Mouse (Mus musculus) hindbrain, embryonic 15.5 days (tissue): Measurements from ENCODE around the gene Ndufs1. TPM values are rescaled to one million over a fixed set of nuclear protein-coding genes. Genes with fewer than 3 reads are reported as not detected.
A peak's percentile ranks its signal among the peaks of the same experiment; 100 is the strongest.
"Not testable (repeated sequence)": the region's sequence is repeated elsewhere in the genome, so short reads cannot be mapped to it uniquely, and the experiment has no call there.

Experiments
- ATAC-seq: fragments of 200-750 bp; cut with Nextera tagmentation; 2 replicates; pipeline ENCODE4 v1.8.0; 2017; ENCODE audit warnings: low read depth, moderate number of reproducible peaks, moderate TSS enrichment; ENCODE audit not compliant: low FRiP score
- H3K27ac ChIP-seq: fragments of 300-500 bp; sonication (generic); replicated peaks from 2 replicates; pipeline ENCODE4 v1.5.1; 2015; ENCODE audit warnings: mild to moderate bottlenecking, inconsistent platforms
- H3K27me3 ChIP-seq: fragments of 300-500 bp; sonication (generic); 2 replicates; pipeline ENCODE4 v1.6.1; 2015; ENCODE audit warnings: control low read depth, inconsistent platforms
- H3K36me3 ChIP-seq: fragments of 300-500 bp; sonication (generic); 2 replicates; pipeline ENCODE4 v1.6.1; 2015; ENCODE audit warnings: control low read depth, inconsistent platforms
- H3K4me1 ChIP-seq: fragments of 300-500 bp; sonication (generic); replicated peaks from 2 replicates; pipeline ENCODE4 v1.6.1; 2015; ENCODE audit warnings: control low read depth, inconsistent platforms
- H3K4me2 ChIP-seq: fragments of 300-500 bp; sonication (generic); 2 replicates; pipeline ENCODE4 v1.6.1; 2015; ENCODE audit warnings: moderate library complexity, mild to moderate bottlenecking, inconsistent platforms
- H3K4me3 ChIP-seq: fragments of 300-500 bp; sonication (generic); 2 replicates; pipeline ENCODE4 v1.5.1; 2015; ENCODE audit warnings: mild to moderate bottlenecking, inconsistent platforms
- H3K9ac ChIP-seq: fragments of 300-500 bp; sonication (generic); 2 replicates; pipeline ENCODE4 v1.6.1; 2015; ENCODE audit warnings: inconsistent platforms
- H3K9me3 ChIP-seq: fragments of 300-500 bp; sonication (generic); 2 replicates; pipeline ENCODE4 v1.6.1; 2016; ENCODE audit warnings: control low read depth, inconsistent platforms
- WGBS: fragments of 180-500 bp; shearing (Covaris S2); methylation state at CpG from one replicate; pipeline ENCODE4 v1.1.7; 2015; 5-methylcytosine and 5-hydroxymethylcytosine counted together
- polyA plus RNA-seq: library from polyadenylated mRNA; unstranded; fragments of >200 nt; fragmentation: Nextera tagmentation; extraction: Ambion mirVana; gene quantifications from 2 replicates; pipeline ENCODE4 v1.2.1, GENCODE M21; 2015

Ndufs1 gene
- polyA plus RNA-seq, 1 experiment from 2014 or later: 142 TPM

DNA sequence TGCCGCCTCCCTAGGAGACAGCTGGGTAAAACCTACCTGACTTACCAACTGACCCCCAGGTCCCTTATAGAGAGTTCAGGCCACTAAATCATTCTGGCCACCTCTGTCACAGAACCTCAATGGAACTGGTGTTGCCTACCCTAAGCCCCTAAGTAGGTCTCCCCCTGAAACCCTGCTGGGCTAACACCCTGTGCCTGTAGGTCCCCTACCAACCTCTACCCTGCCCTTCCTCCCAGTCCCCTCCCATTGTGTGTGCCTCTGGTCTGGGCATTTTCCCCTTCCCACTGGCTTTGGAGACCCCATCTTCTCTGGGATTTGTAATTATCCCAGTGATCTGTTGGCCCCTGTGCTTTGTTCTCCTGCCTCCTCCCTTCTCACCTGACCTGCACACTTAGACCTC is 26.8 kb upstream of the Ndufs1 start:
- Histone ChIP-seq H3K27me3 (no peaks in the 10 kb centered on the region), H3K9me3 (no peaks in the 10 kb centered on the region), H3K27ac (peak overlapping the region; percentile 81), H3K4me3 (no peak overlapping the region), H3K36me3 (no peaks in the 10 kb centered on the region), H3K4me2 (no peak overlapping the region), H3K9ac (0 out of 2 replicates have a peak overlapping the region, but pooled peaks have one; percentile 4), H3K4me1 (peaks cover 15% of the 10 kb centered on the region)
- 75% methylated on average over 1 of the region's 1 CpGs for WGBS
- ATAC-seq: no peak

- Histone ChIP-seq H3K9ac (no peak overlapping the region), H3K9me3 (no peaks in the 10 kb centered on the region), H3K27me3 (no peaks in the 10 kb centered on the region), H3K4me3 (no peak overlapping the region), H3K27ac (no peak overlapping the region), H3K4me1 (peaks cover 15% of the 10 kb centered on the region), H3K4me2 (no peak overlapping the region), H3K36me3 (no peaks in the 10 kb centered on the region)
- WGBS: 57% methylated on average over 1 of the region's 1 CpGs
- ATAC-seq: no peak
Measured at GRCm38 (mm10) chr1:63201672-63202071, 25.0 kb upstream of the Ndufs1 start.

DNA sequence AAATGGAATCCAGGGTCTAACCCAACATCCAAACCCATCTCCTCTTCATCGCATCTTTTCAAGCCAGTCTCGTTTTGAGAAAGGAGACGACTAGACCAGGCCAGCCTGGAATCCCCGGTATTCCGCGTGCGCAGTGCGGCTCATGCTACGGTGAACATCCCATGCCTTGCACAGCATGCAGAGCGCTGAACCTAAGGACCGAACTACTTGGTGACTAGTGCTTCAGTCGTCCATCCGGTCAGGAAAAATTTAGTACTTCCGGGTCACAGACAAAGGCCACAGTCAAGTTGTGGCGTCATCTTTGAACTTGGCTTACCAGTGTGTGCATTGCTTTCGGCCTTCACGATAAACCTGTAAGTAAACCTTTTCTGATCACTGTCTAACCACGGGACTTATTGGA is 23.7 kb upstream of the Ndufs1 start:
- no peaks in the 10 kb centered on the region for H3K9me3 ChIP-seq
- H3K36me3 ChIP-seq: no peaks in the 10 kb centered on the region
- WGBS: 94% methylated on average over 18 of the region's 18 CpGs
- no peak overlapping the region for H3K9ac ChIP-seq
- no peak overlapping the region for H3K4me3 ChIP-seq
- H3K27ac ChIP-seq: no peak overlapping the region
- no peaks in the 10 kb centered on the region for H3K27me3 ChIP-seq
- ATAC-seq: no peak
- H3K4me1 ChIP-seq: peaks cover 15% of the 10 kb centered on the region
- no peak overlapping the region for H3K4me2 ChIP-seq

DNA sequence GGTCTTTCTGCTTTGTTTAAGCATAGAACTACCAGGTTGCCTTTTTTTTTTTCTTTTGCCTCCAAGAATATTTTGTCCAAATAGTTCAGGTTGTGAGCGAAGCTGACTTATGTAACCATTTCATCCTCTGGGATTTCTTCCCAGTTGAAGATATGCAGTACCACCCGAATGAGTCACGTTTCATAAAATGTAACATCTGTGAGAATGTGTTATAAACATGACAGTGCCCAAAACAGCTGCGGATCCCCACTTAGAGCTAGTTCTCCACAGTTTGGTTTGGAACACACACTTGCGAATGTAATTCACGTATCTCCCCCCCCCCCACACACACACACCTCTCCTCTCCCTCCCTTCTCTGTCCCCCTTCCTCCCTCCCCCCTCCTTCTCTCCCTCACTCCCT is 22.8 kb upstream of the Ndufs1 start:
- ATAC-seq: no peak
- Histone ChIP-seq H3K4me2 (no peak overlapping the region), H3K4me3 (no peak overlapping the region), H3K27ac (no peak overlapping the region), H3K4me1 (peaks cover 12% of the 10 kb centered on the region), H3K27me3 (no peaks in the 10 kb centered on the region), H3K9ac (no peak overlapping the region), H3K36me3 (no peaks in the 10 kb centered on the region), H3K9me3 (no peaks in the 10 kb centered on the region)
- WGBS: 95% methylated on average over 6 of the region's 6 CpGs

- no peaks in the 10 kb centered on the region for H3K4me1 ChIP-seq
- H3K4me2 ChIP-seq: no peak overlapping the region
- H3K4me3 ChIP-seq: no peak overlapping the region
- no peaks in the 10 kb centered on the region for H3K27me3 ChIP-seq
- H3K9ac ChIP-seq: no peak overlapping the region
- ATAC-seq: no peak
- H3K36me3 ChIP-seq: no peaks in the 10 kb centered on the region
- 73% methylated on average over 5 of the region's 5 CpGs for WGBS
- no peaks in the 10 kb centered on the region for H3K9me3 ChIP-seq
- H3K27ac ChIP-seq: no peak overlapping the region
Measured at GRCm38 (mm10) chr1:63195848-63196512, 19.3 kb upstream of the Ndufs1 start.

DNA sequence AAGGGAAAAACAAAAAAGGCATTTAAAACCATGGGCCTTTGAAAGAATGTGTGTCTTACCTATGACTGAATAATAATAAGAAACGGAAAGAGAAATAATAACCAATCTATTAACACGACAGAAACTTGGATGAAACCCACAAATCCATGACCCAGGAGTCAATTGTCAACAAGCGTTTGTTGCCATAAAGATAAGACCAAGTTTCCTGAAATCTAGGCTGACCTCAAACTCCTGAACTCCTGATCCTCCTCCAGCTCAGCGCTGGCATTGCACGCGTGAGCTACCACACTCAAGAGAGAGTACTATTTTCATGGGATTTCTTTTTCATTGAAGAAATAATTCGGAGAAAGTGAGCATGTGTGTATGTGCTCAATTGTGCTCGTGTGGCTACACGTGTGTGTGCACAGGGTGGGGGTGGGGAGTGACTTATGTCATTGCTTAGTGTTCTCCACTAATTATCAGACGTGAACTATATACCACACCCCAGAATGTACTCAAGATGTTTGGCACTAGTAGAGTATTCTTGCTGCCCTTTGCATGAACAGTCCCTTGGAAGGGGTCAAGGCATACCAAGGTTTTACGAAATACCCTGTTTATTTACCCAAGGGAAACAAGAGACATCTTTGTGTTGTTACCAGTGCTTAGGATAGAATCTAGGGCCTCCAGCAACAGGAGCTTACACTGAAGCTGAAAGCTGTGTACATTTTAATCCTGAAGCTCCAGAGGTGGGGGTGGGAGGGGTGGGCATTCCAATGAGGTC is 15.9 kb upstream of the Ndufs1 start:
- H3K36me3 ChIP-seq: no peaks in the 10 kb centered on the region
- no peak overlapping the region for H3K4me3 ChIP-seq
- no peak for ATAC-seq
- no peak overlapping the region for H3K9ac ChIP-seq
- no peak overlapping the region for H3K27ac ChIP-seq
- 93% methylated on average over 11 of the region's 11 CpGs for WGBS
- no peak overlapping the region for H3K4me2 ChIP-seq
- H3K4me1 ChIP-seq: no peaks in the 10 kb centered on the region
- H3K27me3 ChIP-seq: no peaks in the 10 kb centered on the region
- H3K9me3 ChIP-seq: no peaks in the 10 kb centered on the region

- Histone ChIP-seq H3K4me1 (no peaks in the 10 kb centered on the region), H3K27me3 (no peaks in the 10 kb centered on the region), H3K4me2 (no peak overlapping the region), H3K9me3 (no peaks in the 10 kb centered on the region), H3K4me3 (no peak overlapping the region), H3K27ac (no peak overlapping the region), H3K9ac (no peak overlapping the region), H3K36me3 (no peaks in the 10 kb centered on the region)
- WGBS: 65% methylated on average over 8 of the region's 8 CpGs
- ATAC-seq: no peak
Measured at GRCm38 (mm10) chr1:63190851-63191250, 14.2 kb upstream of the Ndufs1 start.

GRCm38 (mm10) chr1:63188536-63188935 is 11.9 kb upstream of the Ndufs1 start:
- 93% methylated on average over 3 of the region's 3 CpGs for WGBS
- no peak overlapping the region for H3K27ac ChIP-seq
- H3K36me3 ChIP-seq: 0 out of 2 replicates have a peak, but pooled peaks cover 3% of the 10 kb centered on the region
- no peak overlapping the region for H3K4me3 ChIP-seq
- H3K9me3 ChIP-seq: no peaks in the 10 kb centered on the region
- H3K4me2 ChIP-seq: no peak overlapping the region
- no peak overlapping the region for H3K9ac ChIP-seq
- H3K27me3 ChIP-seq: no peaks in the 10 kb centered on the region
- ATAC-seq: no peak
- H3K4me1 ChIP-seq: no peaks in the 10 kb centered on the region

DNA sequence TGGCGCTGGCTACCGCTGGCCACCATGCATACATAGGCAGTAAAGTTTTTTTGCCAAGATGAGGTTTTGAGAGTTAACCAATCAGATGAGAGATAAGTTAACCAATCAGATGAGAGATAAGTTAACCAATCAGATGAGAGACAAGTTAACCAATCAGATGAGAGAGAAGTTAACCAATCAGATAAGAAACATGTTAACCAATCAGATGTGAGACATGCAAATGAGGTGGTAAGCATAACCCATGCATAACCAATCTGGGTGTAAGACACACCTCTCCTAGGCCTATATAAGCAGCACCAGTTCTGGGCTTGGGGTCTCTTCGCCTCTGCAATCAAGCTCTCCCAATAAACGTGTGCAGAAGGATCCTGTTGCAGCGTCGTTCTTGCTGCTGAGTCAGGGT is 8.8 kb upstream of the Ndufs1 start:
- not testable (repeated sequence) for H3K9ac ChIP-seq, H3K9me3 ChIP-seq, H3K27ac ChIP-seq, H3K36me3 ChIP-seq, H3K4me3 ChIP-seq, H3K27me3 ChIP-seq, ATAC-seq, H3K4me1 ChIP-seq, H3K4me2 ChIP-seq
- 99% methylated on average over 6 of the region's 6 CpGs for WGBS

- no peak overlapping the region for H3K9ac ChIP-seq
- no peaks in the 10 kb centered on the region for H3K27me3 ChIP-seq
- peaks cover 23% of the 10 kb centered on the region for H3K36me3 ChIP-seq
- no peak overlapping the region for H3K4me2 ChIP-seq
- WGBS: 59% methylated on average over 10 of the region's 10 CpGs
- no peak for ATAC-seq
- peaks cover 14% of the 10 kb centered on the region for H3K4me1 ChIP-seq
- no peak overlapping the region for H3K4me3 ChIP-seq
- no peaks in the 10 kb centered on the region for H3K9me3 ChIP-seq
- H3K27ac ChIP-seq: no peak overlapping the region
Measured at GRCm38 (mm10) chr1:63182636-63183270, 6.1 kb upstream of the Ndufs1 start.

GRCm38 (mm10) chr1:63182212-63182611 is 5.6 kb upstream of the Ndufs1 start:
- H3K9ac ChIP-seq: no peak overlapping the region
- no peak overlapping the region for H3K4me3 ChIP-seq
- peaks cover 19% of the 10 kb centered on the region for H3K4me1 ChIP-seq
- no peak overlapping the region for H3K27ac ChIP-seq
- ATAC-seq: no peak
- no peaks in the 10 kb centered on the region for H3K9me3 ChIP-seq
- peaks cover 23% of the 10 kb centered on the region for H3K36me3 ChIP-seq
- WGBS: 86% methylated on average over 5 of the region's 5 CpGs
- H3K27me3 ChIP-seq: no peaks in the 10 kb centered on the region
- no peak overlapping the region for H3K4me2 ChIP-seq

- WGBS: 98% methylated on average over 1 of the region's 1 CpGs
- Histone ChIP-seq H3K4me1 (peaks cover 19% of the 10 kb centered on the region), H3K27ac (no peak overlapping the region), H3K4me2 (no peak overlapping the region), H3K9me3 (no peaks in the 10 kb centered on the region), H3K4me3 (no peak overlapping the region), H3K36me3 (peaks cover 23% of the 10 kb centered on the region), H3K9ac (no peak overlapping the region), H3K27me3 (no peaks in the 10 kb centered on the region)
- no peak for ATAC-seq
Measured at GRCm38 (mm10) chr1:63181480-63181879, 4.8 kb upstream of the Ndufs1 start.
